Mouse (Mus musculus): ENCODE results near the gene Pphln1.
"Not testable (repeated sequence)": the region's sequence is repeated elsewhere in the genome, so short reads cannot be mapped to it uniquely, and the experiment has no call there.

The Pphln1 gene

GRCm38 (mm10) chr15:93397826-93398698, at the start of gene Pphln1, which contains the start of gene Zcrb1:
Gene Pphln1, plus strand, starts transcription at chr15:93398350.
Gene Zcrb1, minus strand, starts transcription at chr15:93398334.
- H3K9me3 ChIP-seq (ENCODE audit: low read length) = no peaks in the 10 kb centered on the region
- TF ChIP-seq CTCF (conservative IDR thresholded peaks at IDR 0.05; ENCODE audit: low read length) (no peak), POU5F1 (IDR thresholded peaks at IDR 0.05; ENCODE audit: borderline replicate concordance, low read length) (peak; percentile 77; the same call in 1 of the 2 replicates)
- H3K27me3 ChIP-seq (ENCODE audit: insufficient read depth, low read length) = peaks cover 57% of the 10 kb centered on the region
- peaks cover 15% of the 10 kb centered on the region for H3K36me3 ChIP-seq (ENCODE audit: insufficient read depth, low read length)
- H3K4me1 ChIP-seq (replicated peaks; ENCODE audit: low read depth, low read length) = peaks cover 23% of the 10 kb centered on the region
- peak within 1 kb of the TSS; percentile 88 for H3K4me3 ChIP-seq (replicated peaks; ENCODE audit: low read length)

GRCm38 (mm10) chr15:93358346-93359095, 39.6 kb upstream of the Pphln1 start:
- H3K4me1 ChIP-seq (replicated peaks; ENCODE audit: low read depth, low read length) = no peaks in the 10 kb centered on the region

GRCm38 (mm10) chr15:93365561-93365960, 32.6 kb upstream of the Pphln1 start:
- Histone ChIP-seq H3K4me1 (replicated peaks; ENCODE audit: low read depth, low read length) (peaks cover 4% of the 10 kb centered on the region), H3K27me3 (ENCODE audit: insufficient read depth, low read length) (peaks cover 24% of the 10 kb centered on the region), H3K36me3 (ENCODE audit: insufficient read depth, low read length) (no peaks in the 10 kb centered on the region), H3K4me3 (replicated peaks; ENCODE audit: low read length) (no peak overlapping the region), H3K9me3 (ENCODE audit: low read length) (no peaks in the 10 kb centered on the region)
- no peak for TF ChIP-seq POU5F1 (IDR thresholded peaks at IDR 0.05; ENCODE audit: borderline replicate concordance, low read length)

More at GRCm38 (mm10) chr15:93358346-93359095, 39.6 kb upstream of the Pphln1 start:
- H3K9me3 ChIP-seq (ENCODE audit: low read length) = no peaks in the 10 kb centered on the region; the same call in 1 of the 2 replicates
- no peak overlapping the region for H3K4me3 ChIP-seq (replicated peaks; ENCODE audit: low read length)
- no peaks in the 10 kb centered on the region for H3K36me3 ChIP-seq (ENCODE audit: insufficient read depth, low read length)
- TF ChIP-seq POU5F1 (IDR thresholded peaks at IDR 0.05; ENCODE audit: borderline replicate concordance, low read length) (no peak), CTCF (conservative IDR thresholded peaks at IDR 0.05; ENCODE audit: low read length) (no peak), NANOG (IDR thresholded peaks at IDR 0.05; ENCODE audit: borderline replicate concordance, low read length) (no peak)
- no peaks in the 10 kb centered on the region for H3K27me3 ChIP-seq (ENCODE audit: insufficient read depth, low read length)

- peaks cover 4% of the 10 kb centered on the region for H3K4me1 ChIP-seq (replicated peaks; ENCODE audit: low read depth, low read length)
- no peaks in the 10 kb centered on the region for H3K9me3 ChIP-seq (ENCODE audit: low read length)
- H3K4me3 ChIP-seq (replicated peaks; ENCODE audit: low read length) = no peak overlapping the region
- peaks cover 24% of the 10 kb centered on the region for H3K27me3 ChIP-seq (ENCODE audit: insufficient read depth, low read length)
- TF ChIP-seq CTCF (conservative IDR thresholded peaks at IDR 0.05; ENCODE audit: low read length) (no peak), NANOG (IDR thresholded peaks at IDR 0.05; ENCODE audit: borderline replicate concordance, low read length) (no peak), POU5F1 (IDR thresholded peaks at IDR 0.05; ENCODE audit: borderline replicate concordance, low read length) (no peak)
- no peaks in the 10 kb centered on the region for H3K36me3 ChIP-seq (ENCODE audit: insufficient read depth, low read length)
These were observed 29.6 kb upstream of the Pphln1 start for GRCm38 (mm10) chr15:93368558-93368957.

- TF ChIP-seq CTCF (conservative IDR thresholded peaks at IDR 0.05; ENCODE audit: low read length) (no peak), POU5F1 (IDR thresholded peaks at IDR 0.05; ENCODE audit: borderline replicate concordance, low read length) (no peak), NANOG (IDR thresholded peaks at IDR 0.05; ENCODE audit: borderline replicate concordance, low read length) (no peak)
- Histone ChIP-seq H3K36me3 (ENCODE audit: insufficient read depth, low read length) (no peaks in the 10 kb centered on the region), H3K9me3 (ENCODE audit: low read length) (no peaks in the 10 kb centered on the region), H3K27me3 (ENCODE audit: insufficient read depth, low read length) (peaks cover 24% of the 10 kb centered on the region), H3K4me3 (replicated peaks; ENCODE audit: low read length) (no peak overlapping the region), H3K4me1 (replicated peaks; ENCODE audit: low read depth, low read length) (peaks cover 4% of the 10 kb centered on the region)
These were observed 26.3 kb upstream of the Pphln1 start for GRCm38 (mm10) chr15:93371838-93372237.

- H3K9me3 ChIP-seq (ENCODE audit: low read length); H3K4me3 ChIP-seq (replicated peaks; ENCODE audit: low read length); H3K4me1 ChIP-seq (replicated peaks; ENCODE audit: low read depth, low read length); H3K36me3 ChIP-seq (ENCODE audit: insufficient read depth, low read length): not testable (repeated sequence)
- peaks cover 21% of the 10 kb centered on the region for H3K27me3 ChIP-seq (ENCODE audit: insufficient read depth, low read length)
These were observed 25.5 kb upstream of the Pphln1 start for GRCm38 (mm10) chr15:93372525-93373119.

GRCm38 (mm10) chr15:93375696-93376095, 22.5 kb upstream of the Pphln1 start:
- Histone ChIP-seq H3K4me1 (replicated peaks; ENCODE audit: low read depth, low read length) (no peaks in the 10 kb centered on the region), H3K27me3 (ENCODE audit: insufficient read depth, low read length) (no peaks in the 10 kb centered on the region), H3K4me3 (replicated peaks; ENCODE audit: low read length) (no peak overlapping the region), H3K9me3 (ENCODE audit: low read length) (no peaks in the 10 kb centered on the region), H3K36me3 (ENCODE audit: insufficient read depth, low read length) (no peaks in the 10 kb centered on the region)
- TF ChIP-seq CTCF (conservative IDR thresholded peaks at IDR 0.05; ENCODE audit: low read length) (no peak), NANOG (IDR thresholded peaks at IDR 0.05; ENCODE audit: borderline replicate concordance, low read length) (no peak), POU5F1 (IDR thresholded peaks at IDR 0.05; ENCODE audit: borderline replicate concordance, low read length) (no peak)

- Histone ChIP-seq H3K9me3 (ENCODE audit: low read length) (no peaks in the 10 kb centered on the region), H3K4me3 (replicated peaks; ENCODE audit: low read length) (no peak overlapping the region), H3K36me3 (ENCODE audit: insufficient read depth, low read length) (no peaks in the 10 kb centered on the region), H3K4me1 (replicated peaks; ENCODE audit: low read depth, low read length) (0 out of 2 replicates have a peak, but pooled peaks cover 2% of the 10 kb centered on the region), H3K27me3 (ENCODE audit: insufficient read depth, low read length) (no peaks in the 10 kb centered on the region; the same call in 1 of the 2 replicates)
- TF ChIP-seq POU5F1 (IDR thresholded peaks at IDR 0.05; ENCODE audit: borderline replicate concordance, low read length) = no peak
- peak; percentile 34 for TF ChIP-seq CTCF (conservative IDR thresholded peaks at IDR 0.05; ENCODE audit: low read length)
- TF ChIP-seq NANOG (IDR thresholded peaks at IDR 0.05; ENCODE audit: borderline replicate concordance, low read length) = no peak
These were observed 19.0 kb upstream of the Pphln1 start for GRCm38 (mm10) chr15:93379177-93379576.

Measured in E14TG2a.4 (cell line).